In the genomic region with DNA sequence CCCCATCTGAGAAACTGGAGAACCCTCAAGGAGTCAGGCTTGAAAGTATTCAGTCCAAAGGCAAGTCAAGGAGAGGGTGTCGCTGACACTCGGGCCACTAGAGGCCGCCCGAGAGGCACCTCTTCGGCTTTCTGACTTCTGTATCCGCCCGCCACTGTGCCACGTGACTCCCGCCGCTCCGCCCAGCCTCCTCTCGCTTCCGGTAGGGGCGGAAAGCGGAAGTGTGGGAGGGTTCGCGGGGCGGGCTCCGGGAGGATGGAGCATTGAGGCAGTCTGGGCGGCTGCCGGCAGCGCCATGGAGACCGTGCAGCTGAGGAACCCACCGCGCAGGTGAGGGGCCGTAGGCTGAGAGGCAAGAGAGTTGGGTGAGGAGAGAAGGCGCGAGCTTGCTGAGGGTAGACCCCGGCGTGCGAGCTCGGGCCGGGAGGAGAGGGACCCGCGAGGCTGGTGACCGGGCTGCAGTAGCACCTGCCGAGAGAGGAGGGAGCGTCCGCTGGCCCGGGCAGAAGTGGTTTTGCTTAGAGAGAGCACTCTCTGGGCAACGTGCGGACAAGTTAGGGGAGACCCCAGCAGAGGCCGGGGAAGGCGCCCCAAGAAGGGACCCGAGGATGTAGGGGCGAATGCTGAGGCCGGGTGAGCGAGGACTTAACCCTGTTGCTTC, we compare ENCODE assay signal across 7 mouse cellular contexts. TPM values are rescaled to one million over a fixed set of nuclear protein-coding genes. Genes with fewer than 3 reads are reported as not detected.
DNase-seq lines count a peak whose midpoint lies in the region; ATAC-seq and TF ChIP-seq lines count a peak whose summit lies in the region.

No protein-coding gene starts in this region.

- TF ChIP-seq CTCF in kidney, adult 2 months (conservative IDR thresholded peaks at IDR 0.05; ENCODE audit: insufficient read depth, insufficient read length, low read depth, low read length) = peak; percentile 78
- peak; percentile 89 for TF ChIP-seq CTCF in spleen, adult 2 months (IDR thresholded peaks at IDR 0.05; ENCODE audit: extremely low read depth, insufficient read depth, insufficient read length, insufficient replicate concordance)

- no peaks in the 10 kb centered on the region for H3K27me3 ChIP-seq in embryonic facial prominence, embryonic 12.5 days
- no peaks in the 10 kb centered on the region for H3K27me3 ChIP-seq in kidney, adult 2 months (replicated peaks; ENCODE audit: control insufficient read depth, insufficient read depth, low read length)
- H3K27me3 ChIP-seq in limb, embryonic 12.5 days = no peaks in the 10 kb centered on the region
- H3K27me3 ChIP-seq in midbrain, embryonic 15.5 days (replicated peaks) = no peaks in the 10 kb centered on the region
- no peaks in the 10 kb centered on the region for H3K27me3 ChIP-seq in spleen, adult 2 months (ENCODE audit: control insufficient read depth, insufficient read depth, low read length)

- peaks cover 22% of the 10 kb centered on the region for H3K4me1 ChIP-seq in embryonic facial prominence, embryonic 12.5 days
- no peaks in the 10 kb centered on the region; the same call in 1 of the 2 replicates for H3K4me1 ChIP-seq in kidney, adult 2 months (ENCODE audit: control insufficient read depth, insufficient read depth, low read length)
- peaks cover 31% of the 10 kb centered on the region for H3K4me1 ChIP-seq in limb, embryonic 12.5 days (replicated peaks)
- peaks cover 25% of the 10 kb centered on the region for H3K4me1 ChIP-seq in midbrain, embryonic 15.5 days
- H3K4me1 ChIP-seq in spleen, adult 2 months (ENCODE audit: control insufficient read depth, insufficient read depth, insufficient read length) = peaks cover 5% of the 10 kb centered on the region

- H3K4me2 ChIP-seq in embryonic facial prominence, embryonic 12.5 days (replicated peaks) = peak overlapping the region; percentile 86
- H3K4me2 ChIP-seq in limb, embryonic 12.5 days = peak overlapping the region; percentile 80
- peak overlapping the region; percentile 89 for H3K4me2 ChIP-seq in midbrain, embryonic 15.5 days

- H3K27ac ChIP-seq in embryonic facial prominence, embryonic 12.5 days = peak overlapping the region; percentile 50; the same call in 1 of the 2 replicates
- H3K27ac ChIP-seq in kidney, adult 2 months (ENCODE audit: insufficient read depth, low read depth, low read length) = peak overlapping the region; percentile 50; the same call in 1 of the 2 replicates
- H3K27ac ChIP-seq in limb, embryonic 12.5 days = peak overlapping the region; percentile 35; the same call in 1 of the 2 replicates
- peak overlapping the region; percentile 73 for H3K27ac ChIP-seq in midbrain, embryonic 15.5 days
- peak overlapping the region; percentile 97 for H3K27ac ChIP-seq in spleen, adult 2 months (ENCODE audit: insufficient read depth, low read length)

- H3K9me3 ChIP-seq in embryonic facial prominence, embryonic 12.5 days = no peaks in the 10 kb centered on the region
- no peaks in the 10 kb centered on the region for H3K9me3 ChIP-seq in limb, embryonic 12.5 days
- H3K9me3 ChIP-seq in midbrain, embryonic 15.5 days = no peaks in the 10 kb centered on the region

- under 1% methylated on average over 48 of the region's 48 CpGs for WGBS in embryonic facial prominence, embryonic 12.5 days
- under 1% methylated on average over 48 of the region's 48 CpGs for WGBS in kidney, adult 2 months
- under 1% methylated on average over 48 of the region's 48 CpGs for WGBS in limb, embryonic 12.5 days
- WGBS in midbrain, embryonic 15.5 days = under 1% methylated on average over 48 of the region's 48 CpGs
- WGBS in spleen, adult 2 months = under 1% methylated on average over 48 of the region's 48 CpGs

- TF ChIP-seq POLR2A in kidney, adult 2 months (IDR thresholded peaks at IDR 0.05; ENCODE audit: low read depth, low read length) = peak; percentile 88
- TF ChIP-seq POLR2A in spleen, adult 2 months (IDR thresholded peaks at IDR 0.05; ENCODE audit: low read depth, low read length) = peak; percentile 98

- H3K36me3 ChIP-seq in embryonic facial prominence, embryonic 12.5 days = no peaks in the 10 kb centered on the region
- H3K36me3 ChIP-seq in kidney, adult 2 months (ENCODE audit: control insufficient read depth, insufficient read depth, low read length) = no peaks in the 10 kb centered on the region
- no peaks in the 10 kb centered on the region for H3K36me3 ChIP-seq in limb, embryonic 12.5 days
- no peaks in the 10 kb centered on the region for H3K36me3 ChIP-seq in midbrain, embryonic 15.5 days (replicated peaks)
- no peaks in the 10 kb centered on the region; the same call in 1 of the 2 replicates for H3K36me3 ChIP-seq in spleen, adult 2 months (ENCODE audit: control insufficient read depth, insufficient read depth, low read length)

- peak; percentile 98 for DNase-seq in adrenal gland, postnatal 25 days
- peak; percentile 99 for DNase-seq in heart, adult 18-20 months
- DNase-seq in kidney, adult 2 months = peak; percentile 98
- peak; percentile 95 to 99 for DNase-seq in spleen, adult 2 months (ENCODE audit: low read depth in 1 of 2, low spot score in 2 of 2)

- peak overlapping the region; percentile 87 for H3K4me3 ChIP-seq in embryonic facial prominence, embryonic 12.5 days
- peak overlapping the region; percentile 99 for H3K4me3 ChIP-seq in kidney, adult 2 months (ENCODE audit: insufficient read depth, low read depth, low read length)
- peak overlapping the region; percentile 87 for H3K4me3 ChIP-seq in limb, embryonic 12.5 days (replicated peaks)
- peak overlapping the region; percentile 96 for H3K4me3 ChIP-seq in midbrain, embryonic 15.5 days
- H3K4me3 ChIP-seq in spleen, adult 2 months (ENCODE audit: extremely low read depth, insufficient read depth, insufficient read length) = peak overlapping the region; percentile 94

- peak; percentile 71 for ATAC-seq in embryonic facial prominence, embryonic 12.5 days (ENCODE audit: insufficient number of reproducible peaks, insufficient read depth, low FRiP score, low TSS enrichment)
- ATAC-seq in limb, embryonic 12.5 days (ENCODE audit: insufficient number of reproducible peaks, insufficient read depth, low FRiP score, low TSS enrichment, low read depth) = peak; percentile 67
- peak; percentile 83 for ATAC-seq in midbrain, embryonic 15.5 days (replicated peaks)

- H3K9ac ChIP-seq in embryonic facial prominence, embryonic 12.5 days = peak overlapping the region; percentile 69
- H3K9ac ChIP-seq in limb, embryonic 12.5 days (replicated peaks) = peak overlapping the region; percentile 77
- peak overlapping the region; percentile 84 for H3K9ac ChIP-seq in midbrain, embryonic 15.5 days

RNA-seq across cellular contexts. Expression of a gene that starts 3.1 kb away (rescaled TPM):
- 44.3 and 46.8 TPM in 2 replicates for total RNA-seq in adrenal gland, postnatal 25 days (2021)
- polyA plus RNA-seq in embryonic facial prominence, embryonic 12.5 days (2016; fragmentation: Nextera tagmentation; extraction: Ambion mirVana) = 58.9 and 63.3 TPM in 2 replicates
- 10 to 100 TPM; 21.6 to 21.7 TPM for total RNA-seq in heart, adult 18-20 months (2021)
- 31.0 and 34.1 TPM in 2 replicates for polyA plus RNA-seq in kidney, adult 2 months (2012; rRNA removed)
- polyA plus RNA-seq in limb, embryonic 12.5 days (2016; fragmentation: Nextera tagmentation; extraction: Ambion mirVana) = 53.6 and 53.7 TPM in 2 replicates
- 52.9 and 53.4 TPM in 2 replicates for polyA plus RNA-seq in midbrain, embryonic 15.5 days (2015; fragmentation: Nextera tagmentation; extraction: Ambion mirVana)
- 51.7 and 66.0 TPM in 2 replicates for polyA plus RNA-seq in spleen, adult 2 months (2012; rRNA removed)

RNA-seq across cellular contexts. Expression of a gene that starts 3.9 kb away (rescaled TPM):
- total RNA-seq in adrenal gland, postnatal 25 days (2021) = 34.7 and 42.5 TPM in 2 replicates
- polyA plus RNA-seq in embryonic facial prominence, embryonic 12.5 days (2016; fragmentation: Nextera tagmentation; extraction: Ambion mirVana) = 24.2 and 25.4 TPM in 2 replicates
- total RNA-seq in heart, adult 18-20 months (2021) = 10 to 100 TPM; 12.9 to 20.0 TPM
- 10.4 and 13.0 TPM in 2 replicates for polyA plus RNA-seq in kidney, adult 2 months (2012; rRNA removed)
- 28.2 and 29.6 TPM in 2 replicates for polyA plus RNA-seq in limb, embryonic 12.5 days (2016; fragmentation: Nextera tagmentation; extraction: Ambion mirVana)
- 19.6 and 21.1 TPM in 2 replicates for polyA plus RNA-seq in midbrain, embryonic 15.5 days (2015; fragmentation: Nextera tagmentation; extraction: Ambion mirVana)
- polyA plus RNA-seq in spleen, adult 2 months (2012; rRNA removed) = 31.6 and 36.9 TPM in 2 replicates

RNA-seq across cellular contexts. Expression of a gene that starts 48.8 kb away (rescaled TPM):
- total RNA-seq in adrenal gland, postnatal 25 days (2021) = 0.48 and 2.2 TPM in 2 replicates
- 2.4 and 3.5 TPM in 2 replicates for polyA plus RNA-seq in embryonic facial prominence, embryonic 12.5 days (2016; fragmentation: Nextera tagmentation; extraction: Ambion mirVana)
- under 1 TPM; 0.57 to 0.62 TPM for total RNA-seq in heart, adult 18-20 months (2021)
- polyA plus RNA-seq in kidney, adult 2 months (2012; rRNA removed) = 3.2 and 3.7 TPM in 2 replicates
- polyA plus RNA-seq in limb, embryonic 12.5 days (2016; fragmentation: Nextera tagmentation; extraction: Ambion mirVana) = 3.1 and 3.7 TPM in 2 replicates
- 2.2 and 2.4 TPM in 2 replicates for polyA plus RNA-seq in midbrain, embryonic 15.5 days (2015; fragmentation: Nextera tagmentation; extraction: Ambion mirVana)
- polyA plus RNA-seq in spleen, adult 2 months (2012; rRNA removed) = 0.23 and 0.69 TPM in 2 replicates

Comparison
In these comparisons a context has a peak if more than half of its experiments do, and no peak if none do; other contexts are left out.
1. Peak in every context shown above with its lines: DNase-seq, ATAC-seq, H3K4me3 ChIP-seq and H3K27ac ChIP-seq.
2. H3K27ac ChIP-seq: peak in every context shown above with its lines; median percentile 97 in spleen, adult 2 months; 73 in midbrain, embryonic 15.5 days; 50 in embryonic facial prominence, embryonic 12.5 days; 50 in kidney, adult 2 months; 35 in limb, embryonic 12.5 days.